Mouse (Mus musculus) kidney, postnatal 25 days (tissue): ENCODE results near the gene Gm28048.

Experiments
- DNase-seq, 2 experiments: peaks; one replicate each; pipeline ENCODE4 v3.0.0; 2021; ENCODE audit warnings: mixed read lengths in 2 of 2

Gm28048 gene

DNA sequence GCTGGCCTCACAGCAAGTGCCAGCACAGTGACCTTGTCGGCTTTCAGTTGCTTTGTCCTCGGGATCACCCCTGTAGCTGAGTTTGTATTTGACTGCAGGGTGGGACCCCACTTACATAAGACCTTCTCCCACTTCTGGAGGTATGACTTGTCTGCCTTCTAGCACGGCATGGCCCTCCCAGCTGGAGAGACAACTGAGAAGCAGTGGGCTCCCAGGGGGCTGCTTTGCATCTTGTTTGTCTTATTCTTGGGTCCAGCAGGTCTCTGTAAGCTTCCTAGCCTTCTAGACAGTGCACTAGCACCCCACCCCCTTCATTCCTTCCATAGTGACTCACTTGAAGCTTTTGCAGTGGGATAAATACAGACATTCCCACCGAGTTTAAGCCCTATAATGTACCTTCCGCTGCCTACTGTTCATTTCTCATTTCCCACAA, 151.7 kb downstream of the Gm28048 start:
- DNase-seq: peak in 1 of 2 experiments; percentile 41

DNA sequence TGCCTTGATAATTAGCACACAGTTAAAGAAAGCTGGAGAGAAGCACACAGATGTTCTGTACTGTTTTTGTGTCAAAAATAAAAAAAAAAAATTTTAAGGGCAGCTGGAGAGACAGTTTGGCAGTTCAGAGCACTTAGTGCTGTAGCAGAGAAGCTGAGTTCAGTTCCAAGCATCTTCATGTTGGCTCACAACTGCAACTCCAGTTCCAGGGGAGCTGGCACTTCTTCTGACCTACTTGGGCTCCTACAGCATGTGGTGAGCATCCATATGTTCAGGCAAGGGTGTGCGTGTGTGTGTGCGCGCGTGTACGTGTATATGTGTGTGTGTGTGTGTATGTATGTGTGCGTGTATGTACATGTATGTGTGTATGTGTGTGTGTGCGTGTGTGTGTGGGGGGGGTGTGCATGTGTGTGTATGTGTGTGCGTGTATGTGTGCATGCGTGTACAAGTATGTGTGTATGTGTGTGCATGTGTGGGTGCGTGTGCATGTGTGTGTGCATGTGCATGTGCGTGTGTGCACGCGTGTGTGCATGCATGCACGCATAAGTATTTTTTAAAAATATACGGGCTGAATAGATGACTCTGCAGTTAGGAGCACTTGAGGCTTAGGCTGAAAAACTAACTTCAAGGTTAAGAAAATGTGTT, 152.8 kb downstream of the Gm28048 start:
- DNase-seq: no peak

DNA sequence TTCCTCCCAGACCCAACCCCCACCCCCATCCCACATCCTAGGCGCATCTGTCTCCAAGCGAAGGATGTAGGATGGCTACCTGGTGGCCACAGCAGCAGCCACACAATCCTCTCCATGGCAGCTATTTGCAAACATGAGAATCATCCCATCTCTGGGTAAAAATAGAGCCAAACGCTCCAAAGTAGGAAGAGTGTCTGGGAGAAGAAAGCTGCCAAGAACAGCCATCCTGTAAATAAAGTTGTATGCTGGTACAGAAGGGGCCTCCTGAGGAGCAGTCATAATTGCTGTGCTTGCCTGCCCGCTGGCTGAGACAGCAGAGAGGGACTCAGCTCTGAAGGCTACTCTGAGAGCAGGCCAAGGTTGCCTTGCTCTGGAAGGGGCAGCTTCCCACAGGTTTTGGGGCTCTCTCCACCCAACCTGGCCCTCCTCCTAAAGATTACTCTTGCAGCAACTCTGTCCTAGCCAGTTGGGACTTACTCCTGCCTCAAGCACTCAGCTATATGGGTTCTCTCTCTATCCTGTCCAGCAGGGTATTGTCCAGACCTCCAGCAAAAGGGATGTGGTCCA, 154.3 kb downstream of the Gm28048 start:
- DNase-seq: no peak

DNA sequence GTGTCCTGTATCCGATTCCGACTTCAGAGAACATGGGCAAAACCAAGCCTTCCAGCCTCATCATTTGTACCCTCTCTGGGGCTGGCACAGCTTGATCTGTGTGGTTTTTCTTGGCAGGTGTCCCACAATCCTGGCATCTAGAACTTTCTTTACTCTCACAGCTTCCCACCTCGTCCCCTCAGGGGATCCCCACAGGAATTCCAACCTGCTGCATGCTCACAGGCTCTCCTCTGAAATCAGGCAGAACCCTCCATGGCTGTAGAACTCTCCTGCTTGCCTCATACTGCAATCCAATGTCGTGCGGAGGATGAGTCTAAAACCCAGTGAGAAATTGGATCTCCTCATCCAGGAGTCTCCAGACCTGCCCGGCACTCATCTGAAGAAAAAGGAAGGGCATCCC, 155.2 kb downstream of the Gm28048 start:
- DNase-seq: peak in 1 of 2 experiments; percentile 47

DNA sequence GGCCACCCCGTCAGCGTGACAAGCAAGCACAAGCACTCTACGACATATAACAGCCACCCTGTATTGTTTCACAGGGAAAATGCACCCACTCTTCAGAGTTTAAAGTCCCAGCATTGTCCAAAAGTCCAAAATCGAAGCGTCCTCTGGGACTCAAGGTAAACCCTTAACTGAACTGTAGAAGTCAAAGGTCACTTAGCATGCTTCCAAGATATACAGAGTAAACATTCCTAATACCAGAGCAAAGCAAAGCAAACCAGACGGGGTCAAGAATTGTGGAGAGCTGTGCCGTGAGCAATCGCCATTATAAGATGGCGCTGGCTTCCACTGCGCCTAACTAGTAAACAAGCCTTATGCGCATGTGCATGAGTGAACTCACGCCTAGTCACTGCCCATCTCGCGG, 155.8 kb downstream of the Gm28048 start:
- DNase-seq: no peak

DNA sequence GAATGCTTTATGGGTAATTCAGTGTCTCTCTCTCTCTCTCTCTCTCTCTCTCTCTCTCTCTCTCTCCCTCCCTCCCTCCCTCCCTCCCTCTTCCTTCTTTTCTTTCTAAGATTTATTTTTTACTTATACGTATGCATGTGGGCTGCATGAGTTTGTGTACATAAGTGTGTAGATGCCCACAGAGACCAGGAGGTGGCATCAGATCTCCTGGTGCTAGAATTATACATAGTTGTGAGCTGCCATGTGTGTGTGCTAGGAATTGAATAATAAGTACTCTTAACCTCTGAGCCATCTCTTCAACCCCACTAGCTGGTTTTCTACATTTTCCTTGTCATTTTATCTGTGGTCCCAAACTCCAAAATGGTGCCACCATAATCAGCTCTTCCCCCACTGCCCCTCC, 156.3 kb downstream of the Gm28048 start:
- no peak for DNase-seq

DNA sequence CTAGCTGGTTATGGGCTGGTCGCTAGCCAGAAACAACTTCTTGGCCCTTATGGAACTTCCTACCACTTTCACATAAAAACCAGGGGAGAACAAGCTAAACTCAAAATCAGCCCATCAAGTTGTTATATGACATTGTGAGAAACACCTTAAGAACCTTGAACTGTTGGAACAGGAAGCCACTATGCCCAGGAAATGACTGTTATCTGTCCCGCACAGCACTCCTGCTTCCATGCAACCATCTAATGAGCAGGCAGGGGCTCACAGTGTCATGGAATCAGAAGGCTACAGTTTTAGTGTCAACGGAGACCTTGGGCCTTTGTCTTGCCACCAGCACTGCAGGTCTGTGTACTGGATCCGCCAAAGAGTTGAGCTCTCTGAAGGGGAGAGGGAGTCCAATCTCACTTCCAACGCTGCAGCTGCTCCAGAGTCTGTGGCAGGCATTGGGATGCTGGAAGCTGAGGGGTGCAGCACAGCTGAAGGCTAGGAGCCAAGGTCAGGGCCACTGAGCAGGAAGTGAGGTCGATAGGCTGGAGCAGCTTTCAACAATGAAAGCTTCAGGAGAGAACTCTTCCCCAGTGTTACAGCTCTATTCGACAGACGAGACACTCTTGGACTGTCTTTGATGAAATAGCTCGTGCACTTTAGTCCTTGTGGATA, 157.7 kb downstream of the Gm28048 start:
- DNase-seq: peak; percentile 51 to 60

DNA sequence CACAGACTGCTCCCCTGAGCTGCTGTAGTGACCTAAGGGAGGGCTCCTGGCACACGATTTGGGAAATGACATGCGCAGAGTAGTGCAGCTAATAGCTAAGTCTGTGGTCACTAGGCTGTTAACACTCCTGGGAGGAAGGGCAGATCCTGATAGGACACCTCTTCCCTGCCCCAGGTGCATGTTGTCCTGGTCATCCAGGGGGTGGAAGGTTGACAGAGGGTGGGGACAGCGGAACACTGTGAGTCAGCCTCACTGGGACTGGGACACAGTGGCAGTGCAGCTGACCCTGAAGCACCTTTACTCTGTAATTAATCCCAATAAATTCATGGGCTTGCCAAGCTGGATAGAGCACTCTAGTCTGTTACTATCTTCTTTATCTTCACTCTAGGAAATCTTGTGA, 160.6 kb downstream of the Gm28048 start:
- DNase-seq: no peak

DNA sequence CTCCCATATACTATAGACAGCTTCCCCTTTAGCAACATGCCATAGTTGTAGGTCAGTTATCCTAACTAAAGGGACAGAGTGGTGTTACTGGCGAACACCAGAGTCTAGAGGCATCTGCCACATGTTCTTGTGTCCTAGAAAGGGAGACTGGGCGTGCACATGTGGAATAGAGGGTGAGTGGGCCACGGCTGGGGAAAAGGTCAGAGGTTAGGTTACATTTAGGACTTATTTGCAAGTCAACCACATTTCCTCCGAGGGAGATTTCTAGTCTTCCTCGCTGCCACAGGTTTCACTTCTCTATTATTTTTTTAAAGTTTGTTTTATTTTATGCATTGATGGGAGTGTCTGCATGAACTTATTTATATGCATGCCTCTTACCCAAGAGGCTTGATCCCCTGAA, 163.5 kb downstream of the Gm28048 start:
- DNase-seq: no peak

DNA sequence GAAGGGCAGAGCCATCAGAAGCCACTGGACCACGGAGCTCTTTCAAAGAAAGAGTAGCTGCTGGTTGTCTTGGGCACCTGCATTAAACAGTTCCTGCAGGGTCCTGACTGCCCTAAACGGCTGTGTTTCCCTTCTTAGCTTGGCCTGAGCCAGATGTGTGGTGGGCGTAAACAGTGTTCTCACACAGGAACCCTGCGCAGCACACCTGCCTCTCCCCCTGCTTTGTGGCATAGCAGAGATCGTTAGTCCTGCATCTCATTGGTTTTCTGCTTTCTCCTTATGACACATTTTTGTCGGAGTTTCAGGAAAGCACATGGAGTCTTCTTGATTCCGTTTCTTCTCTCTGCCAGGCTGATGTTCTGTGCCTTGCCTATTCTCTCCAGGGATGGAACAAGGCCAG, 166.0 kb downstream of the Gm28048 start:
- no peak for DNase-seq

DNA sequence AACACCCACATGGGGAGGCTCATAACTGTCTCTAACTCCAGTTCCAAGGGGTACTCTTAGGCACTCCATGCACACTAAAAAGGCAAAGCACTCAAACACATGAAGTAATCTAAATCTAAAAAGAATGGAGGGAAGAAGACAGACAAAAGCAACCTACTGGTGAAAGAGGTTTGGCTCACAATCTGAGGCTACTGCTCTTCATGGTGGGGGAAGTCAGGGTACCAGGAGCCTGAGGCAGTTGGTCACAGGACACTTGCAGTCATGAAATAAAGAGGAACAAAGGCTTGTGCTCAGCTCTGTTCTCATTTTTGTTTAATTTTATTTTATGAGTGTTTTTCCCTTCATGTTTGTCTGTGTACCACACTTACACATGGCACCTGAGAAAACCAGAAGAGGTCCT, 166.7 kb downstream of the Gm28048 start:
- DNase-seq: no peak

DNA sequence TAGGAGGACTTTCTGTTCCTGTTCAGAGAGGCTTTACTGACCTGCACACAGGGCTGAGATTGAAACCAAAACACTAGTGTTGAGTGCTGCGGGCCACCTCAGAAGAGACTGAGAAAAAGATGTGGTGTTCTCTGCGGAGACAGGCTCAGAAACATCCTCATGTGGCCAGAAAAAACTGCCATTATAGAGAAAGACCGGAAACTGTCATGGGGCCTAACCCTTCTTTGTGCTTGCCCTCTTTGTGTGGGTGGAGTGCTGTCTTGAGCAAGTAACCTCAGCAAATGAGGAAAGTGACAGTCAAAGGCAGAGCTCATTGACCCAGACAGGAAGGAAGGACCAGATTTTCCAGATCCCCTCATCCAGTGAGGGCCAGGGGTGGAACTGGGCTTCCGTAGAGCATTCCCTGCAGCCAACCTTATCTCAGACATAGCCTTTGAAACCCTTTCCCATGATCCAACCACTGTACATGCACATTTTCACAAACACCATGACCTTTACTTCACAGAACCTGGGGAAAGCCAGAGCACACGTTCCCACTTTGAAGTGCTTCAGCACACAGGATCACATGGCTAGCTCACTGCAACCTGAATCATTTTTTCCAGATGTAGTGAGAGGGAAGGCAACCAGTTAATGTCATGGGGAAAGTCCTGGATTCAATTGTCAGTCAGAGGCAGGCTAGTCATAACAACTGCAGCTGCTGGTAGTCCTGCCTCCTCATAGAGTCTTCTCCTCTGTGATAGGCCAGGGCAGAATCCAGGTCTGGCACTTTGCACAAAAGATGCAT, 167.8 kb downstream of the Gm28048 start:
- DNase-seq: no peak

DNA sequence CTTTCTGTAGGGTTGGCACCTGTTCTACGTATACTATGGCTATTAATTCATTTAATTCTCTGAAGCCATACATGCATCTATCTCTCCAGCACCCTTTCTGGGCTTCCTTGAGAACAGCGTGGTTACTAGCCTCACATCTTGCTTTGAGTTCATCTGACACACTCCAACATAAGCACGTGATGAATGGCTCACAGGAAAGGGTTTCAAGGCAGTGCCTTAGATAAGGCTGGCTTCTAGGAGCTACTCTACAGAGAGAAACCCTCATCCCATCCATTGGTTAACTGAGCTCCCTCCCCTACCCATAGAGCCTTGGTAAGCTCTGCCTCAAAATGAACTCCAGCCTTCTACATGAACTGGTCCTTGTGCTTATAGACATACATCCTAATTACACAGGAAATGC, 168.5 kb downstream of the Gm28048 start:
- DNase-seq: no peak

DNA sequence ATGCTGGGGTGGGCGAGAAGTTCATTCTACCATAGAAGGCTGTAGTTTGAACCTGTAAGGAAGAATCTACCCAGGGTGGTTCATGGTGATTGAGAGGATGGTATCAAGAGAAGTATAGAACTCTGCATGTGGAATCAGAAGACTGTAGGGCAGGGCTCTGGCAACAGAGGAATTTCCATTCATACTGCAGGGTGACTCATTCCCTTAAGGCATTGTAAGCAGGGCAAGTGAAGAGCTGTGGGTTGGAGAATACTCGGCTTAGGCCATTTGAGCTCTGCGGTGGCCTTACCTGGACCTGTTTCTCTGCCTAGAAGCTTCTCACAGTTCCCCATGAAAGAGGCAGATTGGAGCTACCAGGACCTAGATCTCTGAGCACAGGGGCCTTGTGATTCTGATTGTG, 170.5 kb downstream of the Gm28048 start:
- no peak for DNase-seq

DNA sequence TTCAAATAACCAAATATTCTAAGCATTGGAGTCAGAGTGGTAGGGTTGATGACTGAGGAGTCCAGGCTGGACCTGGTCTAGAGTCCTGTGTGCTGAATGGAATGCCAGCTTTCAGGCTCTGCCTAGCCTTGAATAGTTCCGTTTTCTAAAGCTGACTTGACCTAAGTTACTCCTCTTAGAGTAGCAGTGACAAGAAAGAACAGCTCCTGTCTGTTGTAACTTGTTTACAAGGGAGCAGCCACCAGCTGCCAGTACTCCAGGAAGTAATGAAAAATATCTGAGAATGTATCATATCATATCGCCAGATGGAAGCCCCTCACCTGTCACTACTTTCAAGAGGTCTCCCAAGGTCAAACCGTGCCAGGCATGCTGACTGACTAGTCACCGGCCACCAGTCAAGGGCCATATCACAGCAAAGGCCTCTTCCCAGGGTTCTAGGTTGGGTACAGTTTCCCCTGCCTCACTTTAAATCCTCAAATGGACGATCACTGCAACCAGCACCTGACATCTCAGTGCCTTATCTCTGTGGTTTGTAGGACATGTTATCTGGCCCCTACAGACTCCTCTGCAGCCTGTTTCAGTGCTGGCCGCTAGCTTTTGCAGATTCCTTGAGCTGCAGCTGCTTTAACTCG, 172.3 kb downstream of the Gm28048 start:
- DNase-seq: no peak

DNA sequence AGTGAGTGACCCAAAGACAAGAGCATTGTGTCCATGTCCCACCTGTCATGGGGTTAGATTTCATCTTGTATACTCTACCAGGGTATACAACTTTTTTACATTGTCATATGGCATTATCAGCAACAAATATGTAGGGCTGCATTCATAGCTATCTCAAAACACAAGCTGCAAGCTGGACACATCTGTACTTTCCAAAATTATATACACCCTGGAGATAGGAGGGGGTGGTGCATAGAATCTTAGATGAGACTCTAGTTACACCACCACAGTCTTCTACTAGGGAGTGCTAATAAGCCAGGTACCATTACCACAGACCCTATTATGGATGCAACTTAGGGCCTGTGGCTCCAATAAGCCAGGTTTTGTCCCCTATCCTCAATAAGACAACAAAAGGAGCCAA, 173.8 kb downstream of the Gm28048 start:
- DNase-seq: no peak

DNA sequence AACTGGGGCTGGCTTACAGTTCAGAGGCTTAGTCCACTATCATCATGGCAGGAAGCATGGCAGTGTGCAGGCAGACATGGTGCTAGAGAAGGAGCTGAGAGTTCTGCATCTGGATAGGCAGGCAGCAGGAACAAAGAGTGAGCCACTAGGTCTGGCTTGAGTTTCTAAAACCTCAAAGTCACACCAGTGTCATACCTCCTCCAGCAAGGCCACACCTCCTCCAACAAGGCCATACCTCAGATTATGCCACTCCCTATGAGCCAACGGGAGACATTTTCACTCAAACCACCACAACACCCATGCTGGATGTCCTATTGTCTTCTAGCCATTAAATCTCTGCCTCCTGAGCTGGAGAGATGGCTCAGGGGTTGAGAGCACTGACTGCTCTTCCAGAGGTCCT, 176.7 kb downstream of the Gm28048 start:
- DNase-seq: no peak

DNA sequence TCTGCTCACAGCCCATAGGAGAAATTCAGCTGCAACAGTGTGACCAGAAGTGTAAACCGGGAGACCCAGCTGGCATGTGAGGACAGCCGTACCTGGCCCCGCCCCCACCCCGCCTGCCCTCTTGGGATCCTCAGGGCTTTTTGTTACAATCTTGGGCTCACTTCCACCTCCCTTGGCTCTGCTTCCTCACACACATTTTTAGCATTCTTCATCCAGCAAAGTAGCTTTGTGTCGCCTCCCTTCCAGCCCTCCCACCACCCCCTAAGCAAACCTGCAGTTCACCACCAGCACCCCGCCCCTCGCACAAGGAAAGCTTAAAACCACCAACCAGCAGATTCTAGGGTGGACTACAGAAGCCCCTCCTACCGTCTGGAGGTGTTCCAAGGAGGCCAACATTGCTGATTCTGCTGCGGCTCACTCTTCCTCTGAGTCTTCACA, 181.9 kb downstream of the Gm28048 start:
- DNase-seq: peak; percentile 67 to 73

DNA sequence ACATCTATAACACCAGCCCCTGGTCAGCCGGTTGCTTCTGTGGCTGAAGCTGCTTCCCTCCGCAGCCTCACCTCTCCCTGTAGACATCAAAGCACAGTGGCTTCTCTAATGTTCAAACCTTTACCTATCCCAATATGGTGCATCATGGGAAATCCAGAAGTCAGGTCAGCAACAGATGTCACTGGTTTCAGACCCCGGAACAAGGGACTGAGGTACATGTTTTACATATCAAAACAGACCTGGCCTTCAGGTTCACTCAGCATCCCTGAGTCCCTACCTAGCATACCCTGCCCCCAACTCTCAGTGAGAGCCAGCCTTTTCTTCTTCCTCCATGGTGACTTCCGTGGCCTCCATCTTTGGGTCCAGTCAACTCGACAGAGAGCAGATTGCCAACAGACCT, 183.0 kb downstream of the Gm28048 start:
- no peak for DNase-seq

DNA sequence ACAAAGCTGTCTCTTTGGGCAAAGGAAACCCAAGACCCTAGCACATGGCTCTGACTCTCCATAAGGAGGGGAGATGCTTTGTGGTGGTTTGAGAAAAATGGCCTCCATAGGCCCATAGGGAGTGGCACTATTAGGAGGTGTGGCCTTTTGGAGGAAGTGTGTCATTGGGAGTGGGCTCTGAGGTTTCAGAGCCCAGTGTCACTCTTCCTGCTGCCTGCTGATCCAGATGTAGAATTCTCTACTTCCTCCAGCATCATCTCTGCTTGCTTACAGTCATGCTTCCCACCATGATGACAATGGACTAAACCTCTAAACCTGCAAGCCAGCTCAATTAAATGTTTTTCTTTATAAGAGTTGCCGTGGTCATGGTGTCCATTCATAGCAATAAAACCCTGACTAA, 187.2 kb downstream of the Gm28048 start:
- DNase-seq: no peak

DNA sequence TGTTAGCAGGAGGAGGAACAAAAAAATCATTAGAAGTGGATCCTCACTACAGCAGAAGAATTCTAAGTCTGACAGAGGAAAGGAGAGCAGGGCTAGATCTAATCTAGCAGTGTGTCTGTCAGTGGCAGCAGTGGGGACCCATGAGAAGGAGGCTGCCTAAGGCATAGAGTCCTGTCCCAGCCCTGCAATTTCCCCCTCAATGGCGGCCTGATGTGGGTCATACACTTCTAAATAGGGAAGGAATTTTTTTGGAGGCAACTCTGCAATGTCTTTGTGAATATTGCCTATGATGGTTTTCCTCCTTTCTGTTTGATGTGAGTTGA, 188.0 kb downstream of the Gm28048 start:
- DNase-seq: no peak

DNA sequence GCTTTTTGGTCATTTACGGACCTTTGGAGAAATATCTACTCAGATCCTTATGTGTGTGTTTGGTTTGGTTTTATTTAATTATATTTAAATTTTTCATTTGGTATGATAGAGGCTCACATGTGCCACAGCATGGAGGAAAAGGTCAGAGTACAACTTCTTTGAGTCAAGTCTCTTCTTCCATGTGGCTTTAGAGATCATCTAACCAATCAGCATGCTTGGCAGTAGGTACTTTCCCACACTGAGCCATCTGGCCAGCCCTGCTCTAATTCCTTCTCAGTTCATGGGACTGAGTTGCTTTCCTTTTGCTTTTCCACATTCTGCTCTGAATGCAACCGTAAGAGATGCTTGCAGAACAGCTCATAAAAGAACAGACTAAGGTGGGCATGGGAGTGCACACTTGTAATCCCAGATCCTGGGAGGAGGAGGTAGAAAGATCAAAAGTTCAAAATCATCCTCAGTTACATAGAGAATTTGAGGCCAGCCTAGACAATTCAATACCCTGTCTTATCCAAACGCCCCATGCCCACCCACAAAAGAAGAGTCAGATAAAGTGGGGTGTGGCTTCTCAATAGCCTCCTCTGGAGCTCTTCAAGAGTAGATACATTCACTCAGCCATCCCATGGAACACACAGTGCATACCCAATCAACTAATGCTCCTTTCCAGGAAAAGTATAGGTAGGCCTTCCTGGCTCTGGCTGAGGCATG, 188.6 kb downstream of the Gm28048 start:
- no peak for DNase-seq

DNA sequence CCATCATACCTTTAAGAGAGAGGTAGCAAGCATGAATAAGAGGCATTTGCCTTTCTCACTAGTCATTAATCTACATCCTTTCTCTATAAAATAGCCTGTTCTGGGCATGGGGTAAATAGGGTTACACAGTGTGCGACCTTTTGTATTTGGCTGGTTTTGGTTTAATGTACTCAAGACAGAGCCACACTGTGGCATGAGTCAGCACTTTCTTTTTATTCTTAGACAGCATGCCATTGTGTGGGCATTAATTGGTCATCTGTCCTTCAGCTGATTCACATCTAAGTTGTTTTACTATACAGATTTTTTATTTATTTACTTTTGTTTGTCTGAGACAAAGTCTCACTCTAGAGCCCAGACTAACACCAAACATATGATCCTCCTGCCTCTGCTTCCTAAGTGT, 189.7 kb downstream of the Gm28048 start:
- DNase-seq: no peak
